Mouse (Mus musculus) lung, postnatal 10 days (tissue): ENCODE measurements around the gene Kbtbd13.

Source experiments
- DNase-seq: peaks from one replicate; pipeline ENCODE4 v3.0.0; 2021

The Kbtbd13 gene

DNA sequence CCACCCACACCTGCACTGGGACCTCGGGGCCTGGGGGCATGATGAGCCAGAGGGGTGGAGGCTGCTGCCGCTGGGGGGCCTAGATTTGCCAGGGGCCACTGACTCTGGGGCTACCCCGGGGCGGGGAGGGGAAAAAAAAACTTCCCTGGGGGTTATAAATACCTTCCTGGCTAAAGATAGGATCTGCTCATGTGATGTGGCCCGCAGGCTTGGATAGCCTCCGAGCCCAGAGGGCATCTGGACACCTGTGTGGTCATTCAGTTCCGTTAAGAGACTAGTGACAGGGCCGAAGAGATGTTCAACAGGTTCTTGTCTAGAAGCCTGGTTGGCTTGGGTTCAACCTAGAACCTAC lies at the start of gene Kbtbd13:
Gene Kbtbd13 (minus strand): TSS at position 40 of the 352 bp plus-strand sequence.
- no peak for DNase-seq

DNA sequence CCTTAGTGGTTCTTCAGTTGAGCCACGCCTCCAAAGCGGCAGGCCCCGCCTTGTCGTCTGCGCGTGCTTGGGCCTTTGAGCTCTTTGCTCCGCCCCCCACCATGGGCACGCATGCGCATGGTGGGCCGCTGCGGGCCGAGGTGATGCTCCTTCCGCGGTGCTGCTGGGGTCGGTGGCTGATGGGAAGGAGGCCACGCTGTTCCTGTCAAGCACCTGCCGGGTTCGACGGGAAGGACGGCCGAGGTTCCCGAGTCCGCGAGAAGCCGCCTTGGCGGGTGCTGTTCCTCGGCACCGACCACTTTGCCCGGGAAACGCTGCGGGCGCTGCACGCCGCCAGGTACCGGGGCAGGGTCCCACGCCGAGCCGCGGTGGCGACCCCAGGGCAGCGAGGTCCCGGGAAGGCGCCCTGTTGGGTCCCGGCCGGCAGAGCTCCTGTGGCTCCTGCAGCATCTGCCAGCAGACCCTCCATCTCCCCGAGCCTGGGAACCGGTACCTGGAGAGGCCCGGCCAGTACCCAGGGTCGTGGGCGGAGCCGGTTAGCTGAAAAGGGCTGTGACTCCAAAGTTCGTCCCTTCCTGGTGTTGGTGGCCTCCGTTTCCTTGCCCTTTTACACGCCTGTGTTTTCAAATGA lies 44.3 kb upstream of the Kbtbd13 start, which contains the start of gene Mtfmt:
Gene Mtfmt (plus strand): TSS at position 112 of the 631 bp plus-strand sequence.
- peak; percentile 97 for DNase-seq

DNA sequence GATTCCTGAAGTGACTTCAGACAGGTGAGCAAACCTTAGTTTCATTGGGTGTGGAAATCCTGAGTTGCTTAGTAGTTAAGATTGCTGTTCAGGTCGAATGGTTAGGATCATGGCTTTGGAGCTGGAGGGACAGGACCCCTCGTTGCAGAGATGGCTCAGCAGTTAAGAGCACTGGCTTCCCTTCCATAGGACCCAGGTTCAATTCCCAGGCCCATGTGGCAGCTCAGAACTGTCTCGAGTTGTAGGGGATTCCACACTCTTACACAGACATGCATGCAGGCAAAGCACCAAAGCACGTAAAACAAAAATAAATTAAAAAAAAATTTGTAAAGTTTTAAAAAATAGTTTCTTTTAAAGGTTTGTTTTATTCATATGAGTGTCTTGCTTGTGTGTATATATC lies 43.8 kb upstream of the Kbtbd13 start:
- no peak for DNase-seq

DNA sequence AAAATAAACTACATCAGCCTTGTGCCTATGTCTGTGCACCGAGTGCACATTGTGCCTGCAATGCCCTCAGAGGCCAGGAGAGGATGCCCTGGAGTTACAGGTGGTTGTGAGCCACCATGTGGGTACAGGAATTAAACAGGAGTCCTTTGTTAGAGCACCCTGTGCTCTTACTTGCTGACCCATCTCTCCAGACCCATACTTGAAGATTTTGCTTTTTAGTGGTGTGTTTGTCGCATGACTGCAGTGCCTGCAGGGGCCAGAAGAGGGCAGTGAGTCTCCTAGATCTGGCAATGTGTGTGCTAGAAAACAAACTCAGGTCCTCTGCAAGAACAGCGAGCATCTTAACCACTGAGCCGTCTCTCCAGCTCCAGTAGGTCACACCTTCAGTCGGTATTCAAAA lies 42.7 kb upstream of the Kbtbd13 start:
- DNase-seq: peak; percentile 65

DNA sequence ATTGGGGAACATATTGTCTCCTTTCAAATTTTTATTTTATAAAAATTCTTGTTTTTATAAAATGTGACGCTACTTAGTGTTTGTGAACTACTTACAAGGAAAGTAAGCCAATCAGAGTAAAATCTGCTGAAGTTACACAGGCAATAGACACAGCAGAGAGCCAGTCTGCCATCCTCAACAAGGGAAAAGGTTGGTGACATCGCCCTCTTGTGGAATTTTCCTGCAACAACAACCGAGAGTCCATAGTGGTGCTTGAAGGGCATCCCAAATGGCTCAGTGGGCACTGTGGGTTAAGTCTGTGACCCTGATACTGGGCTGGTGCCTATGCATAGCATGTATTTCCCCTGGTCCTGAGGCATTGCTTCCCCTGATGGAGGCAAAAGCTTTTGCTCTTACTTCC lies 40.8 kb upstream of the Kbtbd13 start:
- peak; percentile 91 for DNase-seq

DNA sequence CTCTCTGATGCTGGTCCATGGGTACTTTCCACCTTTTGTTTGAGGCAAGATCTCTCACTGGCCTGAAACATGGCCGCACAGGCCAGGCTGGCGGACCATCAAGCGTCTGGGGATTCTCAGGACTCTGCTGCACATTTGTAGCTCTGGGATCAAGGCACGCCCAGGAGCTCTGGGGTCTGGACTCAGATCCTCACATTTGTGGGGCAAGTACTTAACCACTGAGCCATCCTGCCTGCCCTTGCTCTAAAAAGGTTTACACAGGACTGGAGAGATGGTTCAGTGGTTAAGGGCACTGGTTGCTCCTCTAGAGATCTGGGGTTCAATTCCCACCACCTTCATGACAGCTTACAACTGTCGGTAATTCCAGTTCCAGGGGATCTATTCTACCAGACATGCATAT lies 39.5 kb upstream of the Kbtbd13 start:
- no peak for DNase-seq

DNA sequence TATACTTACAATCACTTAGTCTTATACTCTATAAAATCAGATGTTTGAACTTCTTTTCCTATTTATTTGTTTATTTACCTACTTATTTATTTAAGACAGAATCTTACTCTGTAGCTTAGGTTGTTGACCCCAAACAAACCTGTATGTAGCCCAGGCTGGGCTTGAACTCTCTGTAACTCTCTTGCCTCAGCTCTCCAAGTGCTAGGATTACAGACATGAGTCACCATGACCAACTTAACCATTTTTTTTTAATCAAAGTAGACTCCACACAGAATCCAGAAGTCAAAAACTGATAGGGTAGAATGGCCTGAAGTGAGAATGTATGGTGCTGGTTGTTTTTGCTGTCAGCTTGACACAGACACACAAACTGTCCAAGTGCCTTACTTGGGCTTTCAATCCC lies 38.9 kb upstream of the Kbtbd13 start:
- DNase-seq: no peak

DNA sequence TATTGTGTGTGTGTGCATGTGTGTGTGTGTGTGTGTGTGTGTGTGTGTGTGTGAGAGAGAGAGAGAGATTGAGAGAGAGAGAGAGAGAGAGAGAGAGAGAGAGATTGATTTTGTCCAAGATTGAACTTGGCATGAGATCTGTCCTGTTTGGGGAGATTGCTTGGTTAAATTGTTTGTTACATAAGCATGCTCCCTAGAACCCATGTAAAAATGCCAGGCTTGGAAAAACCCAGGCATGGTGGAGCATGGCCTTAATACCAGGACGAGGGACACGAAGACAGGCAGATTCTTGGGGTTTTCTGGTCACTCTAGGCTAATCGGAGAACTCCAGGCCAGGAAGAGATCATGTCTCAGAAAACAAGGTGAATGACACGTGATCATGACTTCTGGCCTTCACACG lies 36.6 kb upstream of the Kbtbd13 start:
- DNase-seq: no peak

DNA sequence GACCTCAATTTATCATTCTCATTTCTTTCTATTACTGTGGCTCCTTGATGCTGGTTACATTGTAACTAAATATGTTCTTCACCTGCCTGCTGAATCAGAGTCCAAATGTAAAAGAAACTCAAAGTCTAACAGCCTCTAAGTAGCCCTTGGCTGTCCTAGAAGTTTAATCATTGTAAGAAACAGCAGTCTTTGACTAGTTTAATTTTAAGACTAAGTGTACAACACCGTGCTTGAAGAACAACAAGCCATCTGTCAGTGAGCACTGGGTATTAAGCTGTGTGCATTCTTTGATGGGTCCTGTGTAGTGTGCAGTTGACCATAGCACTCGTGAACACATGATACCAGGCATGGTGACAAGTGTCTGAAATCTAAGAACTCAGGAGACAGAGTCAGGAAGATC lies 36.1 kb upstream of the Kbtbd13 start:
- no peak for DNase-seq

DNA sequence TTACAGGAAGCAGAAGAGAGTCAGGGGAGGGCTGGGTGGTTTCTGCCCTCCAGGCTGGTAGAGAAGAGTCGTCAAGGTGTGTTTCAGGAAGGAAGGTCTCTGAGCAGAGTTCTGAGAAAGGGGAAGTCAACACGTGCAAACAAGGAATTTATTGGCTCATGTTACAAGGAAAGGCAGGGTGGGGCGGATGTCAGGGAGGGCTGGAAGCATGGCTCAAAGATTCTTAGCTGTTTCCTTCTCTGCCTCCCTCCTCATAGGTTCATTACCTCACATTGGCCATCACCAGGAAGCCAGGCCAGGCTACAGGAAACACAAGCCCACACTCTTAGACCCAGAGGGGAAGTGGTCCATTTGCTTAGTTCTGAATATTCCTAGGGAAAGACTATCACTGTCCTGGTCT lies 32.9 kb upstream of the Kbtbd13 start:
- DNase-seq: no peak

DNA sequence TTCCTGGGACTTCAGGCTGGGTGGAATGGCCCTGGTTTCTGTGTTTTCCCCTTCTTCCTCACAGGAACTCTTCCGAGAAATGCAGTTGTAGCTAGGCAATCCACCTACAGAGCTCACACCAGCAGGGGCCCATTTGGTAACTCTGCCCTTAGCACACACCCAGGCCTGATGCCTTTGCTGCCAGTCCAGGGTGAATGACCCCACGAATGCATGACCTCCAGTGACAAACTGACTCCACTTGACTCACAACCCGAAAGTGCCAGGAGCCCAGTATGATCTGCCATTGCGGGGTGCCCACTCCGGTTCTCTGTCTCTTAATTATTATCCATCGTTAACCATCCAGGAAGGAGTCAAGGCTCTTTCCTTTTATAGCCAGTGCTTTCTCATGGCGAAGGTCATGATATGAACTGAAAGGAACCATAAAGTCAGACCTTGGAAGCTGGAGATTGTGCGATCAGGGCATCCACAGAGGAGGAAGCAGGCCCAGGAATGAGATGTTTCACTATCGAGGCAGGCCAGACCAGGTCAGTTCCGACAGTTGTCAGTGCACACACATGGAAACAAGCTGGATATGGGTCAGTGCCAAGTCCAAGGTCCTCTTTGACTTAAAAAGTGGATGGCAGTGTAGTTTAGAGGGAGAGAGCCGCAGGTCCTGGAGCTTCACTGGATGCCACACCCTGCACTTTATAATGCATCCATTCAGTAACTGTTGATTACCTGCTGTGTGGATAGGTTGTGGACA lies 31.5 kb upstream of the Kbtbd13 start, which contains the start of gene Slc51b:
Gene Slc51b (minus strand): TSS at position 196 of the 742 bp plus-strand sequence.
- no peak for DNase-seq

DNA sequence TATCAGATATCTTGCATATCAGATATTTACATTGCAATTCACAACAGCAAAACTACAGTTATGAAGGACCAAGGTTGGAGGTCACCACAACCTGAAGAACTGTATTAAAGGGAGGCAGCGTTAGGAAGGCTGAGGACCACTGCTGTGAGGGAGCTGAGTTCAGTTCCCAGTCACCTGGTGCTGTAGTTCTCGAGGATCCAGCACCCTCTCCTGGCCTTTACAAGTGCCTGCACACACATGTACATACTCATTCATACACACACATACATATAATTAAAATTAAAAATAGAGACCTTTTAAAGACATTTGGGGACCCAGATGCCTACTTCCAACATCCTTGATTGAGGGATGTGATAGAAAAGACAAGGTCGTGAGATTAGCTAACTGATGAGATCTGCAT lies 28.2 kb upstream of the Kbtbd13 start:
- no peak for DNase-seq

DNA sequence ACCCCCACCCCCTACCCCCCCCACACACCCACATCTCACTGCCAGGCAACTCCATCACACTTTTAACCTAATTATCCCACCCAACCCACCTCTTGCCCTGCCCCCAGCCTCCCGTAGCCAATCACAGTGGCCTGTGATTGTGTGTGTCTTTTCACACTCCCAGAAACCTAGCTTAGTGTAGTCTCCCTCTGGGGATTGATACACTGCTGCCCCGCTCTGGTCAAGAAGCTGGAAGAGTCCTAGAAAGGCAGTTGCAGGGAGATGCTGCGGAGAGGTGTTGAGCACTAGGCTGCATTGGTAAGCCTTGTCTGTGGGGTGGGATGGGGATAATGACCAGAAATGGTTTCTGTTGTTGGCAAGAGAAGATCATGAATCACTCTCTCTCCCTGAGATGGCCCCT lies 26.3 kb upstream of the Kbtbd13 start:
- DNase-seq: no peak

DNA sequence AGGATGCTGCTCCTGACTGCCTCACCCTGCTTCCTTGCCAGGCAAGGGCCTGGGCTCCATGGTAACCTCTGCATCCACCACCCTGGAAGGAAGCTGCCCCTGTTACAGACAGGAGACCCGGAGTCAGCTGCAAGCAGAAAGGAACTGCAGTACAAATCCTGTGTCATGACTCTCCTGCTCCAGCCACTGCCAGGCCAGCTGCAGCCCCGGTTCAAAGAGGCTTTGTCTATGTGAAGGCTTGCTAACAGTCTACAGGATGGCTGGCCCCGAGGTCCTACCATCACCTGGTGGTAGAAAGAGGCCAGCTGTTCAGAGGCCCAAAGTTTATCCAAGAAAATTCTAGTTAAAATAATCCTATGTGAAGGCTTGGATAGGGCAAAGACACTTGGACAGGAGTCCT lies 19.9 kb upstream of the Kbtbd13 start:
- no peak for DNase-seq

DNA sequence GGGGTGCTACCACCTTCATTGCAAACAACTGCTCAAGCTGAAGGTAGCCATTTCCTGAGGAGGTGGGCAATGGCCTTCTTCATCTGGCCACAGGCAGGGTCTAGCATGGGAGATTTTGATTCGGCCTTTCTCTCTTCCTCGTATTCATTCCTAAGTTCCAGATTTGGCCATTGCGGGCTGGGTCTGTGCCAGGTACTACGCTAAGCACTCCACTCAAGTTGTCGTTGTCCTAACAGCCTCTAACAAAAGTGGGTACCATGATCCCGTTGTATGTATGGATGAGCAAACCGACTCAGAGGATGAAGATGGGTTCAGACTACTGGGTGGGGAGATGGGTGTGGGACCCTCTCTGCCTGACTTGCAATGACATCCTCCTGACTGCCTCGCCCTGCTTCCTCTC lies 18.9 kb upstream of the Kbtbd13 start:
- DNase-seq: no peak

DNA sequence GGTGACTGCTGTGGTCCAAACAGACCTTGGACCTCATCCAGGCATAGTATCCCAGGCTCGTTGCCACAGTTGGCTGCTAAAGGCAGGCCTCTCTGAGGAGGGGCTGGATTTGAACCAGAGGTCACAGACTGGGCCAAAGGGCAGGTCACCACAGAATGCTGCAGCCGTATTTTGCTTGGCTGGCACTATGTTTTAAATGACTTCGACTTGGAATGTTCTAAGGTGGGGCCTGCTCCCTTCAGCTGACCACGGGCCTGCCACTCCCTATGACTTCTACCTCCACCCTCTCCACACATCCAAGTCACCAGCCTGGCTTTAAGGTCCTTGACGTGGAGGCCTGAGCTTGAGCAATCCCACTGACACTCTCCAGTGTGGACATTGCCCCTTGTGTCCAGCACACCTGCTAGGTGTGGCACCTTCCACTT lies 17.4 kb upstream of the Kbtbd13 start:
- DNase-seq: peak; percentile 61

DNA sequence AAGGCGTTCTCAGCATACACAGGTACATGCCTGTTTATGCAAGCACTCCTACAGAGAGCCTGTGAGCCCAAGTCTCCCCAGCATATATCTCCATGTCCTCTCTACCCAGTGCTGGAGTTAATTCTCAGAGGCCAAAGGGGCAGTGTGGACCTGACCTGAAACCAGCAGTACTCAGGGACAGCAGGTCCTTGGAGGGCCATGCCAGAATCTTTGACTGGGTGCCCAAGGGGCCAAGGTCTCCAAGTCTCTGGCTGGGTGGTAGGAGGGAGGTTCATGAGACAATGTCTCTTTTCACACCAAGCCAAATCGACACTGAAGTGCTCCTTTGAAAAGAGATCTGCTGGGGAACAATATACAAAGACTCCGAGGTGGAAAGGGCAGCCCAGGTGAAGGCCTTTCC lies 16.4 kb upstream of the Kbtbd13 start:
- DNase-seq: no peak

DNA sequence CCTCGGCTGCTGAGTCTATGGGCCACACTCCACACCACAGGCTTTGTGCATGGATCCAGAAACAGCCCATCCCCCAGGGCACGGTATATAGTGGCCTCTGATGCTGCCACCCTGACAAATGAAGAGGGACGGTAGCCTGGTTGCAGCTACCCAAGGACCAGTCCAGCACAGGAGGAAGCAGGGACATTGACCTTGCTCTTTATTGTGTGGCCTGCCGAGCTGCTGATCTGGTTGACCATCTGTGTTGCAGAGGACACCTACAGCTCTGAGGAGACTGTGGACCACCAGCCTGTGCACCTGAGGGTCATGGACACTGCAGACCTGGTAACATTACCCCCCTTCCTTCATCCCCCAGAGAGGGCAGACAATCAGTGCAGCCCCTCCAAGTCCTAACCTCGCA lies 15.9 kb upstream of the Kbtbd13 start:
- no peak for DNase-seq

DNA sequence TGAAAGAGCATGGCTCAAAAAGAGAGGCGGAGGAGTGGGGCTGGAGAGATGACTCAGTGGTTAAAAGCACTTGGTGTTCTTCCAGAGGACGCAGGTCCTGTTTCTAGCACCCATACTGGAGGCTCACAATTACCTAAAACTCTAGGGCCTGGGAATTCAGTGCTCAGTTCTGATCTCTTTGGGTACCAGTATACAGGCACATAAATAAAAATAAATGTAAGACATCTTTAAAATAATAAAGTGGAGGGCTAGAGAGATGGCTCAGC lies 13.7 kb upstream of the Kbtbd13 start:
- no peak for DNase-seq

DNA sequence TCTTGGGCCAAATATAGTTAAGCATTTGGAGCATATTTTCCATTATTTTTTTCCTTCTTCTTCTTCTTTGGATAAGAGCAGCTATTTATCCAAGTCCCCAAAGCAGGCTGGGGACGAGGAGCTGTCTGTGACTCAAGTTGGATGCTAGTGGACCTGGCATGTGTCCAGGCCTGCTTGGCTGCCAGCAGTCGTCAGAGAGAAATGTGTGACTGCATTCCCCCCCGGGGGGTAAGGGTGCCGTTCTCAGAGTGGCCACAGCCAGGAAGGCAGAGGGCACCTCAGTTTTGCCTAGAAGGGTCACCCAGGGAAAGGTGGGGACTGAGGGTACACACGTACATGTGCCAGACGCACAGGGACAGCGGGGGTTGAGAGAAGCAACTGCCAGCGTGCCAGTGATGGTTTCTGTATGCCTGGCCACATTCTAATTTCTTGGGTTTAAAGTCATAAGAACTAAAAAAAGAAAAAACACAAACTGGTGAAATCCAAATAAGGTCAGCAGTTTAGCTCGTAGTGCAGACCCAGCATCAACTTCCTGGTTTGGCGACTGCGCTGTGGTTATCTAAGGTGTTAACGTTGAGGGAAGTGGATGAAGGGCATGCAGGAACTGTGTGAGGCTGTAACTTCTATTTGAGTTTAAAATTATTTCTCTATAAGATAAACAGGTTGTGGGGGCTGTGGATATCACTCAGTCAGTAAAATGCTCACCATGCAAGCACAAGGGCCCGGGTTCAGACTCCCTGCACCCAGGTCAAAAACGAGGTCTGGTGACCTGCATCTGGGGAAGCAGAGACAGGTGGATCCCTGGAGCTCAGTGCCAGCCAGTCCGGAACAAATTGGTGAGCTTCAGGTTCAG lies 13.1 kb upstream of the Kbtbd13 start:
- peak; percentile 94 for DNase-seq

DNA sequence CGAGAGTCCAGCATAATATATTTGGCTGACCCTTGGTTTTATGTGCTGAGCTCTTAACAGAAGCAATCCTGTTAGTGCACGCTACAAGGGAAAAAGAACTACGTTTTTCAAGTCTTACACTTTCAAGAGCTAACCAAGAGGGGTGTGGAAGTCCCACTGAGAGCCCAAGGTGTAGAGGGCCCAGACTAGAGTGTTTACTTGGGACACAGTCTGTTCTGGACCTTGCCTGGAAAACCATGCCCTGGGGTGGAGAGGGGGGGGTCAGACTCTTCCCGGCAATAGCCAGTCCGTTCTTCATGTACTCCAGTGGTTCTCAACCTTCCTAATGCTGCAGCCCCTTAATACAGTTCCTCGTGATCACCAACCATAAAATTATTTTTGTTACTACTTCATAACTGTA lies 8.5 kb upstream of the Kbtbd13 start:
- DNase-seq: peak; percentile 54

DNA sequence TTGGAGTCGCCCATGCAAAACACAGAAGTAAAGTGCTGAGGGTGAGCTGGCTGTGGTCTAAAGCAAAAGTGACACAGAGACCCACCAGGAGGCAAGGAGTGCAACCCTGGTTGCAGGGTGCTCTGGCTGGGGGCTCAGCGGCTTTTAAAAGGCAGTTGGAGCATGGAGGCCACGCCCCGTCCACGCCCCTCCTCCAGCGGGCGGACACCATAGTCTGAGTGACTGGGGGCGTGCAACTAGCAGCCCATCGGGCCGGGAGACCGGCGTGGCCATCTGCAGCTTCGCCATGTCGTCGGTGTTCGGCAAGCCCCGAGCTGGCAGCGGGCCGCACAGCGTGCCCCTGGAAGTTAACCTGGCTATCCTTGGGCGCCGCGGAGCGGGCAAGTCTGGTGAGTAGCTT lies 6.8 kb upstream of the Kbtbd13 start, which contains the start of gene Rasl12:
Gene Rasl12 (plus strand): TSS at position 228 of the 400 bp plus-strand sequence.
- peak; percentile 92 for DNase-seq

DNA sequence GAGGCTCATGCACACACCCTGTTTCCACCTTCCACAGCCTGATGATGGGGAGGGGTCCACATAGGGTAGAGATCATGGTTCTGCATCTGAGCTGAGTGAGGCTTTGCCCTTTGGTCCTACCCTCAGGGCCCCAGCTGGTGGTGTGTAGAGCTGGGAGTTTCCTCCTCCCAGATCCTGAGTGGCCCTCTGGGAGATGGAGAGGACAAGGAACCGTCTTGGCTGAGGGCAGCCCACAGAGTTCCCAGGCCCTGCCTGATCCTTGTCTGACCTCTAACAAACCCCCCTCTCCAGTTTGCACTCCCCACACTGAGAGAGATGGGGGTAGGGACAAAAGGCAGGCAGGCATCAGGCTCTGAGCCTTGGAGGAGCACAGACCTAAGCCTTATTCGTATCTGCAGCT lies 2.9 kb upstream of the Kbtbd13 start:
- peak; percentile 48 for DNase-seq

DNA sequence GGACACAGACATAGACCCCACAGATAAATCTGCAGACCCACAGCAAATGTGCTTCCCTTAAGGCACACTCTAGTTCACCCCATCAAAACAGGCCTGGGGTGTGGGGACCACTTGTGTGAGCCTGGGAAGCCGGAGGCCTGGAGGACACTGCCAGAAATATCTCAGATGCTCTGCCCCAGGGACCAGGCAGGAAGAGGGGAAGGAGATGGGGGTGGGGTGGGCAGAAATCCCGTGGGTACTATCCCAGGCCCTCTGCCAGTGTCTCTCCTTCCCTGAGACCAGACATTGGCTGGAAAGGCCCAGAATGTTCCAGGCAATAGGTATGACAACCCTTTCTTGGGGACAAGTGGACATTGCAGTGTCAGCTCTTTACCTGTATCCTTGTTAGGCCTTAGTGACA lies 2.2 kb upstream of the Kbtbd13 start:
- peak; percentile 55 for DNase-seq
